Mouse (Mus musculus) stomach, embryonic 16.5 days (tissue): ENCODE results near the gene Gfi1b. TPM values are rescaled to one million over a fixed set of nuclear protein-coding genes. Genes with fewer than 3 reads are reported as not detected.

Experiments used
- ATAC-seq: fragments of 200-750 bp; cut with Nextera tagmentation; 2 replicates; pipeline ENCODE4 v1.8.0; 2017; ENCODE audit warnings: moderate number of reproducible peaks, moderate TSS enrichment; ENCODE audit not compliant: insufficient read depth, low FRiP score
- H3K27ac ChIP-seq: fragments of 300-500 bp; sonication (generic); 2 replicates; pipeline ENCODE4 v1.5.1; 2014; ENCODE audit warnings: low read length
- H3K27me3 ChIP-seq: fragments of 300-500 bp; sonication (generic); 2 replicates; pipeline ENCODE4 v1.6.1; 2014; ENCODE audit warnings: low read length, control low read depth, mixed read lengths; ENCODE audit not compliant: control insufficient read depth, insufficient read depth
- H3K36me3 ChIP-seq: fragments of 300-500 bp; sonication (generic); 2 replicates; pipeline ENCODE4 v1.6.1; 2014; ENCODE audit warnings: low read length; ENCODE audit not compliant: control insufficient read depth, insufficient read depth
- H3K4me1 ChIP-seq: fragments of 300-500 bp; sonication (generic); 2 replicates; pipeline ENCODE4 v1.6.1; 2014; ENCODE audit warnings: low read length, control low read depth, mixed read lengths; ENCODE audit not compliant: control insufficient read depth, insufficient read depth
- H3K4me2 ChIP-seq: fragments of 300-500 bp; sonication (generic); 2 replicates; pipeline ENCODE4 v1.6.1; 2014; ENCODE audit warnings: low read depth, low read length, mixed read lengths
- H3K4me3 ChIP-seq: fragments of 300-500 bp; sonication (generic); replicated peaks from 2 replicates; pipeline ENCODE4 v1.5.1; 2014; ENCODE audit warnings: mild to moderate bottlenecking, low read length
- H3K9ac ChIP-seq: fragments of 300-500 bp; sonication (generic); 2 replicates; pipeline ENCODE4 v1.6.1; 2014; ENCODE audit warnings: low read length
- H3K9me3 ChIP-seq: fragments of 300-500 bp; sonication (generic); replicated peaks from 2 replicates; pipeline ENCODE4 v1.6.1; 2016; ENCODE audit warnings: low read length, control low read depth; ENCODE audit not compliant: control insufficient read depth
- WGBS: fragments of 180-500 bp; shearing (Covaris S2); extraction: QIAGEN DNeasy Blood & Tissue Kit; methylation state at CpG from one replicate; pipeline ENCODE4 v1.1.7; 2014; 5-methylcytosine and 5-hydroxymethylcytosine counted together
- polyA plus RNA-seq: library from polyadenylated mRNA; unstranded; fragments of >200 nt; fragmentation: Nextera tagmentation; extraction: Ambion mirVana; gene quantifications from 2 replicates; pipeline ENCODE4 v1.2.1, GENCODE M21; 2015

Gene Gfi1b
- polyA plus RNA-seq, 1 experiment from 2014 or later, result 4.3 TPM

- H3K4me2 ChIP-seq, result peak overlapping the region; percentile 67
- no peaks in the 10 kb centered on the region for H3K9me3 ChIP-seq
- H3K27me3 ChIP-seq, result no peaks in the 10 kb centered on the region
- peak overlapping the region; percentile 80 for H3K4me3 ChIP-seq
- 0 out of 2 replicates have a peak, but pooled peaks cover 3% of the 10 kb centered on the region for H3K36me3 ChIP-seq
- peak overlapping the region; percentile 82 for H3K9ac ChIP-seq
- ATAC-seq, result peak; percentile 94
- peak overlapping the region; percentile 86 for H3K27ac ChIP-seq
- under 1% methylated on average over 56 of the region's 56 CpGs for WGBS
- H3K4me1 ChIP-seq, result peaks cover 4% of the 10 kb centered on the region; the same call in 1 of the 2 replicates
Observed at GRCm38 (mm10) chr2:28582647-28583353, 39.0 kb downstream of the Gfi1b start.

GRCm38 (mm10) chr2:28578003-28578402 lies 43.8 kb downstream of the Gfi1b start:
- no peak overlapping the region for H3K9ac ChIP-seq
- no peak for ATAC-seq
- H3K4me1 ChIP-seq, result peaks cover 4% of the 10 kb centered on the region; the same call in 1 of the 2 replicates
- H3K4me2 ChIP-seq, result no peak overlapping the region
- H3K9me3 ChIP-seq, result no peaks in the 10 kb centered on the region
- H3K27ac ChIP-seq, result no peak overlapping the region
- no peak overlapping the region for H3K4me3 ChIP-seq
- 74% methylated on average over 5 of the region's 5 CpGs for WGBS
- H3K36me3 ChIP-seq, result 0 out of 2 replicates have a peak, but pooled peaks cover 7% of the 10 kb centered on the region
- no peaks in the 10 kb centered on the region for H3K27me3 ChIP-seq

GRCm38 (mm10) chr2:28576815-28577214 lies 45.0 kb downstream of the Gfi1b start:
- no peaks in the 10 kb centered on the region for H3K9me3 ChIP-seq
- H3K36me3 ChIP-seq, result peaks cover 7% of the 10 kb centered on the region; the same call in 1 of the 2 replicates
- H3K4me3 ChIP-seq, result no peak overlapping the region
- WGBS, result 73% methylated on average over 3 of the region's 3 CpGs
- no peak overlapping the region for H3K27ac ChIP-seq
- ATAC-seq, result no peak
- H3K4me1 ChIP-seq, result peaks cover 1% of the 10 kb centered on the region; the same call in 1 of the 2 replicates
- H3K4me2 ChIP-seq, result no peak overlapping the region
- no peaks in the 10 kb centered on the region for H3K27me3 ChIP-seq
- H3K9ac ChIP-seq, result no peak overlapping the region

- Histone ChIP-seq H3K9me3 (no peaks in the 10 kb centered on the region), H3K9ac (no peak overlapping the region), H3K4me1 (no peaks in the 10 kb centered on the region), H3K27me3 (no peaks in the 10 kb centered on the region), H3K4me3 (no peak overlapping the region), H3K4me2 (no peak overlapping the region), H3K36me3 (peaks cover 11% of the 10 kb centered on the region; the same call in 1 of the 2 replicates), H3K27ac (no peak overlapping the region)
- WGBS, result 72% methylated on average over 4 of the region's 4 CpGs
- ATAC-seq, result peak; percentile 39; the same call in 1 of the 2 replicates
Observed at GRCm38 (mm10) chr2:28575341-28575740, 46.4 kb downstream of the Gfi1b start.

- H3K36me3 ChIP-seq, result peaks cover 14% of the 10 kb centered on the region
- no peaks in the 10 kb centered on the region for H3K9me3 ChIP-seq
- H3K4me3 ChIP-seq, result no peak overlapping the region
- H3K27me3 ChIP-seq, result no peaks in the 10 kb centered on the region
- no peak for ATAC-seq
- H3K4me2 ChIP-seq, result no peak overlapping the region
- no peaks in the 10 kb centered on the region for H3K4me1 ChIP-seq
- H3K9ac ChIP-seq, result no peak overlapping the region
- WGBS, result 61% methylated on average over 2 of the region's 3 CpGs
- no peak overlapping the region for H3K27ac ChIP-seq
Observed at GRCm38 (mm10) chr2:28569903-28570302, 51.9 kb downstream of the Gfi1b start.

- H3K4me2 ChIP-seq, result no peak overlapping the region
- no peaks in the 10 kb centered on the region for H3K9me3 ChIP-seq
- ATAC-seq, result no peak
- 69% methylated on average over 5 of the region's 5 CpGs for WGBS
- H3K27ac ChIP-seq, result no peak overlapping the region
- no peak overlapping the region for H3K4me3 ChIP-seq
- no peaks in the 10 kb centered on the region for H3K4me1 ChIP-seq
- H3K9ac ChIP-seq, result no peak overlapping the region
- H3K27me3 ChIP-seq, result no peaks in the 10 kb centered on the region
- peaks cover 13% of the 10 kb centered on the region for H3K36me3 ChIP-seq
Observed at GRCm38 (mm10) chr2:28566545-28566944, 55.2 kb downstream of the Gfi1b start.

GRCm38 (mm10) chr2:28564380-28564779 lies 57.4 kb downstream of the Gfi1b start:
- Histone ChIP-seq H3K27me3 (no peaks in the 10 kb centered on the region), H3K27ac (no peak overlapping the region), H3K4me2 (no peak overlapping the region), H3K4me1 (no peaks in the 10 kb centered on the region), H3K9ac (no peak overlapping the region), H3K36me3 (peaks cover 10% of the 10 kb centered on the region; the same call in 1 of the 2 replicates), H3K9me3 (no peaks in the 10 kb centered on the region), H3K4me3 (no peak overlapping the region)
- 84% methylated on average over 4 of the region's 4 CpGs for WGBS
- no peak for ATAC-seq

- H3K4me1 ChIP-seq, result no peaks in the 10 kb centered on the region
- no peak overlapping the region for H3K27ac ChIP-seq
- peaks cover 10% of the 10 kb centered on the region; the same call in 1 of the 2 replicates for H3K36me3 ChIP-seq
- no peak overlapping the region for H3K4me2 ChIP-seq
- H3K9ac ChIP-seq, result no peak overlapping the region
- no peaks in the 10 kb centered on the region for H3K9me3 ChIP-seq
- H3K27me3 ChIP-seq, result no peaks in the 10 kb centered on the region
- ATAC-seq, result no peak
- H3K4me3 ChIP-seq, result no peak overlapping the region
Observed at GRCm38 (mm10) chr2:28563830-28564229, 58.0 kb downstream of the Gfi1b start.

- no peak within 1 kb of the TSS for H3K27ac ChIP-seq
- H3K9ac ChIP-seq, result no peak within 1 kb of the TSS
- H3K36me3 ChIP-seq, result peaks cover 5% of the 10 kb centered on the region; the same call in 1 of the 2 replicates
- H3K4me1 ChIP-seq, result no peaks in the 10 kb centered on the region
- ATAC-seq, result no peak
- no peaks in the 10 kb centered on the region for H3K27me3 ChIP-seq
- no peak within 1 kb of the TSS for H3K4me2 ChIP-seq
- 63% methylated on average over 6 of the region's 6 CpGs for WGBS
- no peaks in the 10 kb centered on the region for H3K9me3 ChIP-seq
- H3K4me3 ChIP-seq, result no peak within 1 kb of the TSS; the same call in 1 of the 2 replicates
Observed at GRCm38 (mm10) chr2:28563303-28563702, 58.5 kb downstream of the Gfi1b start, which contains the start of gene Cel. TSS of gene Cel (minus strand) at chr2:28563403.
